Mouse (Mus musculus) cortical plate, adult 2 months (tissue): Measurements from ENCODE around the gene Trim6.

Experiments
- CTCF ChIP-seq: fragments of 200-500 bp; IDR thresholded peaks from 2 replicates; pipeline ENCODE4 v1.5.1; 2011; ENCODE audit warnings: mild to moderate bottlenecking, control low read depth, low read length; ENCODE audit not compliant: insufficient read depth; ENCODE audit errors: extremely low read depth
- POLR2A ChIP-seq: fragments of 200-500 bp; IDR thresholded peaks from 2 replicates; pipeline ENCODE4 v1.6.1; 2011; ENCODE audit warnings: mild to moderate bottlenecking, low read length, control low read depth; ENCODE audit not compliant: insufficient read depth; ENCODE audit errors: extremely low read depth

DNA sequence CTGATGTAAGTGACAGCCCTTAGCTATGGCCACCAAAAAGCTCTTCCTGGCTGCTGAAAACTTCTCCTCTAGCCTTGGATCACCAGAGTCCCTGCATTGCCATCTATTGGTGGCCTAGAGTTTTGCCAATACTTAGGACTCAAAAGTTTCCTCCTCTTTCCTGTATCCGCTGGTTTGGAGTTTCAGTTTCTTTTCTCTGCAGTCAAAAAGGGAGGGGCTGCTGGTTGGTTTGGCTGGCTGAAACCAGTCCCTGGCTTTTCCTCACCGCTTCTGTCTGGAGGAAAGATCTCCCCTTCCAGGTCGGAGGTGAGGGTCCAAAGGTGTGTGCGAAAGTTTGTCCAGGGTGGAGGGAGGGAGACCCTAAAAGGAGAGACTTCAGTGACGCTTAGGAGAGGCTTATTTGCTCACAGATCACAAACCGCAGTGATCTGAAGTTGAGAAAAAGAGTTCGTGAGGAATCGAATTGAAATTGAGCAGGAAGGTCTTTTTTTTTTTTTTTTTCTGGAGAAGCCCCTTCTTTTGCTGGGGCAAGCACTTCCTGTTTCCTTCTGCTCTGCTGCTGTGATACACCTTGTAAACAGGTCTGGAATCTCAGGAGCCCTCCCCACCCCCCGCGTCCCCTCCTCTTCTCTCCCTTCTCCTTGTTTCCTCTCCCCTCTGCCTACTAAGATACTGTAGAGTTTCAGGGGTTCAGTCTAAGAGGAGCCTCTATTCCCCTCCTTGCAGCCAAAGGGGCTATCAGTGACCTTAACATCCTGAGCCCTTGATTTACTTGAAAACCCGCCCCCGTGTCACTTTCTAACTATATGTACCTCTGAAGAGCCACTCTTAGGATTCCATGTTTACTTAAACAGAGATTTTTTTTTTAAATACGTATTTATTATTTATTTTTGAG is 25.9 kb downstream of the Trim6 start, which contains the start of gene Trim34a:
- TF ChIP-seq POLR2A (no peak), CTCF (peak; percentile 31; the same call in 1 of the 2 replicates)
